Mouse (Mus musculus) hindbrain, embryonic 13.5 days (tissue): ENCODE data around the gene Ap1s1. TPM values are rescaled to one million over a fixed set of nuclear protein-coding genes. Genes with fewer than 3 reads are reported as not detected.

Experiments
- ATAC-seq: fragments of 200-750 bp; cut with Nextera tagmentation; 2 replicates; pipeline ENCODE4 v1.8.0; 2017; ENCODE audit warnings: moderate TSS enrichment; ENCODE audit not compliant: low FRiP score
- H3K27ac ChIP-seq: fragments of 300-500 bp; sonication (generic); 2 replicates; pipeline ENCODE4 v1.5.1; 2015; ENCODE audit warnings: inconsistent platforms, mild to moderate bottlenecking, moderate library complexity
- H3K27me3 ChIP-seq: fragments of 300-500 bp; sonication (generic); 2 replicates; pipeline ENCODE4 v1.6.1; 2015; ENCODE audit warnings: mild to moderate bottlenecking, inconsistent platforms
- H3K36me3 ChIP-seq: fragments of 300-500 bp; sonication (generic); 2 replicates; pipeline ENCODE4 v1.6.1; 2015; ENCODE audit warnings: mild to moderate bottlenecking, inconsistent platforms
- H3K4me1 ChIP-seq: fragments of 300-500 bp; sonication (generic); replicated peaks from 2 replicates; pipeline ENCODE4 v1.6.1; 2015; ENCODE audit warnings: inconsistent platforms
- H3K4me2 ChIP-seq: fragments of 300-500 bp; sonication (generic); 2 replicates; pipeline ENCODE4 v1.6.1; 2015; ENCODE audit warnings: inconsistent platforms, mild to moderate bottlenecking, moderate library complexity
- H3K4me3 ChIP-seq: fragments of 300-500 bp; sonication (generic); 2 replicates; pipeline ENCODE4 v1.5.1; 2015; ENCODE audit warnings: mild to moderate bottlenecking, inconsistent platforms
- H3K9ac ChIP-seq: fragments of 300-500 bp; sonication (generic); 2 replicates; pipeline ENCODE4 v1.6.1; 2015; ENCODE audit warnings: mild to moderate bottlenecking, inconsistent platforms
- H3K9me3 ChIP-seq: fragments of 300-500 bp; sonication (generic); 2 replicates; pipeline ENCODE4 v1.6.1; 2016; ENCODE audit warnings: inconsistent platforms
- WGBS: fragments of 180-500 bp; shearing (Covaris S2); methylation state at CpG from one replicate; pipeline ENCODE4 v1.1.7; 2015; 5-methylcytosine and 5-hydroxymethylcytosine counted together
- polyA plus RNA-seq: library from polyadenylated mRNA; unstranded; fragments of >200 nt; fragmentation: Nextera tagmentation; extraction: Ambion mirVana; gene quantifications from 2 replicates; pipeline ENCODE4 v1.2.1, GENCODE M21; 2015

Ap1s1 gene
- polyA plus RNA-seq, 1 experiment from 2014 or later: 220 TPM

- no peak for ATAC-seq
- H3K4me1 ChIP-seq: peaks cover 20% of the 10 kb centered on the region
- H3K4me2 ChIP-seq: no peak overlapping the region
- H3K9ac ChIP-seq: no peak overlapping the region
- H3K36me3 ChIP-seq: no peaks in the 10 kb centered on the region
- H3K9me3 ChIP-seq: no peaks in the 10 kb centered on the region
- WGBS: 48% methylated on average over 11 of the region's 12 CpGs
- no peak overlapping the region for H3K27ac ChIP-seq
- H3K4me3 ChIP-seq: no peak overlapping the region
- no peaks in the 10 kb centered on the region for H3K27me3 ChIP-seq
These were observed 30.4 kb upstream of the Ap1s1 start for GRCm38 (mm10) chr5:137076191-137076930.

- H3K27me3 ChIP-seq: no peaks in the 10 kb centered on the region
- no peak for ATAC-seq
- H3K9ac ChIP-seq: no peak overlapping the region
- peaks cover 20% of the 10 kb centered on the region for H3K4me1 ChIP-seq
- no peak overlapping the region for H3K4me3 ChIP-seq
- H3K36me3 ChIP-seq: no peaks in the 10 kb centered on the region
- H3K4me2 ChIP-seq: no peak overlapping the region
- no peaks in the 10 kb centered on the region for H3K9me3 ChIP-seq
- no peak overlapping the region for H3K27ac ChIP-seq
- WGBS: 70% methylated on average over 6 of the region's 6 CpGs
These were observed 29.8 kb upstream of the Ap1s1 start for GRCm38 (mm10) chr5:137075726-137076125.

DNA sequence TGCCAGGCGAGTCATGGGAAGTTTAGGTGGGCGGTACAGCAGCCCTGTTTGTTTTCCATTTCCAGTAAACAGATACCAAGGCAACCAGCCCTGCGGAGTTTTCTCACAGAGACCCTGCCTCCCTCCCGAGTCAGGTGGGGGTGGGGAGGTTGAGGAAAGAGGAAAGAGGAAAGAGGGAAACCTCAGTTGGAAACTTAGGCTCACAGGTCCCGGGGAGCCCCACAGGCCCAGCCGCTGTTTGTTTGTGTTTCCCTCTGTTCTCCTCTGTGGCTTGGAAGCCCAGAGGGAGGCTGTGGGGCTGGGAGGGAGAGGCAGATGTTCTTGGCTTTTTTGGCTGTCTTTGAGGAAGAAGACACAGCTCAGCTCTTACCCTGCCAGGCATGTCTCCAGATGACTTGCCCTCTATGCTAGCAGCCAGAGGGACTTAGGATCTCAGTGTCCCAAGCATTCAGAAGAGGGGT lies 28.3 kb upstream of the Ap1s1 start:
- Histone ChIP-seq H3K27ac (no peak overlapping the region), H3K36me3 (no peaks in the 10 kb centered on the region), H3K4me3 (no peak overlapping the region), H3K27me3 (0 out of 2 replicates have a peak, but pooled peaks cover 4% of the 10 kb centered on the region), H3K9ac (no peak overlapping the region), H3K9me3 (no peaks in the 10 kb centered on the region), H3K4me2 (no peak overlapping the region), H3K4me1 (peaks cover 20% of the 10 kb centered on the region)
- 20% methylated on average over 6 of the region's 6 CpGs for WGBS
- ATAC-seq: no peak

DNA sequence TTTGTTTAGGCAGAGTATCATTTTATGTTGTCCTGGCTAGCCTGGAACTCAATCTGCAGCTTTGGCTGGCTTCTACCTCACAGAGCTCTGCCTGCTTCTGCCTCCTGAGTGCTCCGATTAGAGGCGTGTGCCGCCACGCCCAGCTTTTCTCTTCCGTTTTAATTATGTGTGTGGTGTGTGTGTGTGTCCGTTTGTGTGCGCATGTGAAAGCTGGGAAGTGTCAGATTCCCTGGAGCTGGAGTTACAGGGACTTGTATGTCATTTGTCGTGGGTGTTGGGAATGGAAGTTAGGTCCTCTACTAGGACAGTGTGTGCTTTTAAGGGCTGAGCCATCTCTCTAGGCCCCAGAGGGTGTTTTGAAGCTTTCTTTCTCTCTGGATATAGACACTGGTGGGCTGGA lies 27.2 kb upstream of the Ap1s1 start:
- 0 out of 2 replicates have a peak, but pooled peaks cover 4% of the 10 kb centered on the region for H3K27me3 ChIP-seq
- no peak overlapping the region for H3K4me2 ChIP-seq
- no peaks in the 10 kb centered on the region for H3K9me3 ChIP-seq
- no peak overlapping the region for H3K27ac ChIP-seq
- no peaks in the 10 kb centered on the region for H3K36me3 ChIP-seq
- no peak for ATAC-seq
- H3K9ac ChIP-seq: no peak overlapping the region
- H3K4me3 ChIP-seq: no peak overlapping the region
- WGBS: 94% methylated on average over 8 of the region's 8 CpGs
- H3K4me1 ChIP-seq: peaks cover 20% of the 10 kb centered on the region

- Histone ChIP-seq H3K9ac (peak within 1 kb of the TSS; percentile 56), H3K36me3 (no peaks in the 10 kb centered on the region), H3K4me1 (peaks cover 20% of the 10 kb centered on the region), H3K4me3 (peak within 1 kb of the TSS; percentile 33), H3K27me3 (0 out of 2 replicates have a peak, but pooled peaks cover 6% of the 10 kb centered on the region), H3K9me3 (no peaks in the 10 kb centered on the region), H3K27ac (peak within 1 kb of the TSS; percentile 60; the same call in 1 of the 2 replicates), H3K4me2 (peak within 1 kb of the TSS; percentile 51)
- WGBS: 20% methylated on average over 23 of the region's 23 CpGs
- peak; percentile 92 for ATAC-seq
These were observed 26.4 kb upstream of the Ap1s1 start, which contains the start of gene Serpine1 for GRCm38 (mm10) chr5:137072079-137072960. Gene Serpine1 (minus strand): TSS chr5:137072268.

DNA sequence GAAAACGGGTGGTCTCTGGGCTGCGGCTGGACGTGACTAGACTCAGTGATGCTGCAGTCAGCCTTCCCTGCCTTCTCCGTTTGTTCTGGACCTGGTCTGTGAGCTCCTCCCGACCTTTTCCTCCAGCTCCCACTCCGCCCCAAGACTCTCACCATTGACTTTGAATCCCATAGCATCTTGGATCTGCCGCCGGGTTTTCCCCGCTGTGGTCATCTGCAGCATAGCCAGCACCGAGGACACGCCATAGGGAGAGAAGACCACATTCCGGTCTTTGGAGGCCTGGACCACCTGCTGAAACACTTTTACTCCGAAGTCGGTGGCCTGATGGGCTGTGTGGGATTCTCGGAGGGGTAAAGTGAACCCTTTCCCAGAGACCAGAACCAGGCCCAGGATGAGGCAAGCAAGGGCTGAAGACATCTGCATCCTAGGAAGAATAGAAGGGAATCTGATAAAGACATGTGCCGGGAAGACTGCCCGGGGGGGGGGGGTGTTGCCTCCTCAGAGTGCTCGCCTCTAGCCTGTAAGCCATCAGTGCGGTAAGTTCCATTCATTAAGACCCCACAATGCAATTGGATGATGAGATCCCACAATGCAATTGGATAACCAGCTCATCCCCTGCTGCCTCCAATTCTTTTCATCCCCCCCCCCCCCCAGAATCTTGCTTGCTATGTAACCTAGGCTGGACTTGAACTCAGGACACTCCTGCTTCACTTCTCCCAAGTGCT lies 25.1 kb upstream of the Ap1s1 start:
- H3K4me3 ChIP-seq: no peak overlapping the region
- peaks cover 20% of the 10 kb centered on the region for H3K4me1 ChIP-seq
- no peaks in the 10 kb centered on the region for H3K9me3 ChIP-seq
- no peak overlapping the region for H3K4me2 ChIP-seq
- H3K27ac ChIP-seq: no peak overlapping the region
- no peak overlapping the region for H3K9ac ChIP-seq
- H3K27me3 ChIP-seq: 0 out of 2 replicates have a peak, but pooled peaks cover 6% of the 10 kb centered on the region
- 86% methylated on average over 19 of the region's 19 CpGs for WGBS
- no peak for ATAC-seq
- H3K36me3 ChIP-seq: no peaks in the 10 kb centered on the region

DNA sequence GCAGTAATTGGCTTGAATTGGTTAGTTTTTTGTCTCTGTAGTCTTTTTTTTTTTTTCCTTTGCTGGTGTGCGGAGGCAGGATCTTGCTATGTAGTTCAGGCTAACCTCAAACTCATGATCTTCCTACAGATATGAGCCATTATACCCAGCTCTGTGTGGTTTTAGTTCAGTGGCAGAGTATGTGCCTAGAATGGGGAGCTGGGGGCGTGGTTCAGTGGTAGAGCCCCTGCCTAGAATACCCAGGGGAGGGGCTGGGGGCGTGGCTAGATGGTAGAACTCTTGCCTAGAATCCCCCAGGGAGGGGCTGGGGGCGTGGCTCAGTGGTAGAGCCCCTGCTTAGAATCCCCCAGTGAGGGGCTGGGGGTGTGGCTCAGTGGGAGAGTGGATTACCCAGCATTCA lies 22.8 kb upstream of the Ap1s1 start:
- Histone ChIP-seq H3K4me2 (no peak overlapping the region), H3K36me3 (no peaks in the 10 kb centered on the region), H3K9me3 (no peaks in the 10 kb centered on the region), H3K4me1 (peaks cover 11% of the 10 kb centered on the region), H3K27me3 (0 out of 2 replicates have a peak, but pooled peaks cover 6% of the 10 kb centered on the region), H3K4me3 (no peak overlapping the region), H3K9ac (no peak overlapping the region), H3K27ac (no peak overlapping the region)
- ATAC-seq: no peak
- 79% methylated on average over 4 of the region's 4 CpGs for WGBS

DNA sequence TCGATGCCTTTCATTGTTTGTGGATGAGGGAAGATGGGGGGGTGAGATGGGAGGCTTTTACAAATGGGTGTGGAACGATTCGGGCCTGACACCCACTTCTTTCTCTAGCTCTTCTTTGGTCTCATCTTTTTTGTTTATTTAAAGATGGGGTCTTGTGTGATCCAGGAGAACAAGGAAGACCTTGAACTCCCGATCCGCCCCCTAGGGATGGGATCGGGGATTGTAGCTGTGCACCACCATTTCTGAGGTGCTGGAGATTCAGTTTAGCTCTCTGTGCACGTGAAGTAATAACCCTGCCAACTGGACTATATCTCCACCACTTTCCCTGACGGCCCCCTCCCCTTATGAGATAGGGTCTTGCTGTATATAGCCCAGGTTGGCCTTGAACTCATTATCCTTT lies 20.0 kb upstream of the Ap1s1 start:
- H3K9me3 ChIP-seq: no peaks in the 10 kb centered on the region
- 76% methylated on average over 8 of the region's 8 CpGs for WGBS
- H3K27ac ChIP-seq: no peak overlapping the region
- no peaks in the 10 kb centered on the region for H3K36me3 ChIP-seq
- H3K27me3 ChIP-seq: 0 out of 2 replicates have a peak, but pooled peaks cover 6% of the 10 kb centered on the region
- H3K9ac ChIP-seq: no peak overlapping the region
- no peak overlapping the region for H3K4me3 ChIP-seq
- no peak for ATAC-seq
- no peaks in the 10 kb centered on the region for H3K4me1 ChIP-seq
- H3K4me2 ChIP-seq: no peak overlapping the region

DNA sequence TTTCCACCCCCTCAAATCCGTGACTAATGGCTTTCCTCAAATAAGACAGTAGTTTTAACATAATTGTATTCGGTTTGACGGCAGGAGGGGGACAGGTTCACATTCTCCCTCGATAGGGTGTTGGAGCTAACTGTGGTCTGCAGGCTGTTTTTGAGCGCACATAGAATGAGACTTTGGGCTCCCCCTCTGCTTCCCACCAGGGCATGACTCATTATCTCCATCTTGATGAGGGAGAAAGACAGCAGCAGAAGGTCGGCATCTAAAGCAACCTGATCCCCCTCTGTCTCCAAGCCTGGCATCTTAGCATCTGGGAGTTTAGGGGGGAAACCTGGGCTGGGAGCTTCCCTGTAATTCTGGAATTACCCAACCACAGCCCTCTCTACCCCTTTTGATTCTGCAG lies 19.5 kb upstream of the Ap1s1 start:
- Histone ChIP-seq H3K27ac (no peak overlapping the region), H3K9me3 (no peaks in the 10 kb centered on the region), H3K4me2 (no peak overlapping the region), H3K36me3 (no peaks in the 10 kb centered on the region), H3K4me3 (no peak overlapping the region), H3K9ac (no peak overlapping the region), H3K4me1 (no peaks in the 10 kb centered on the region), H3K27me3 (0 out of 2 replicates have a peak, but pooled peaks cover 6% of the 10 kb centered on the region)
- no peak for ATAC-seq
- 64% methylated on average over 6 of the region's 6 CpGs for WGBS

- Histone ChIP-seq H3K27ac (no peak overlapping the region), H3K9ac (no peak overlapping the region), H3K27me3 (0 out of 2 replicates have a peak, but pooled peaks cover under 1% of the 10 kb centered on the region), H3K9me3 (no peaks in the 10 kb centered on the region), H3K4me2 (no peak overlapping the region), H3K4me3 (no peak overlapping the region), H3K4me1 (no peaks in the 10 kb centered on the region), H3K36me3 (no peaks in the 10 kb centered on the region)
- ATAC-seq: no peak
- 86% methylated on average over 5 of the region's 5 CpGs for WGBS
These were observed 16.7 kb upstream of the Ap1s1 start for GRCm38 (mm10) chr5:137062601-137063000.

- ATAC-seq: no peak
- Histone ChIP-seq H3K4me3 (no peak overlapping the region), H3K9ac (no peak overlapping the region), H3K27me3 (no peaks in the 10 kb centered on the region; the same call in 1 of the 2 replicates), H3K4me2 (no peak overlapping the region), H3K36me3 (no peaks in the 10 kb centered on the region), H3K4me1 (no peaks in the 10 kb centered on the region), H3K27ac (no peak overlapping the region), H3K9me3 (no peaks in the 10 kb centered on the region)
- WGBS: 36% methylated on average over 9 of the region's 12 CpGs
These were observed 16.0 kb upstream of the Ap1s1 start for GRCm38 (mm10) chr5:137061809-137062481.
